Mouse (Mus musculus): ENCODE measurements around the gene Dscaml1.

GRCm38 (mm10) chr9:45555036-45555826 is 128.8 kb downstream of the Dscaml1 start:
- no peak for TF ChIP-seq CTCF (IDR thresholded peaks at IDR 0.05; ENCODE audit: low read depth)
- TF ChIP-seq EP300 (IDR thresholded peaks at IDR 0.05; ENCODE audit: low read depth) = no peak
